Mouse (Mus musculus): ENCODE measurements at regions not wholly inside any gene's neighbourhood (a gene's known extent, or its start where the extent isn't known, plus 50 kb on each side); places are given as distances from the start of the nearest gene placed in this dataset.

- TF ChIP-seq ZC3H11A (IDR thresholded peaks at IDR 0.05; ENCODE audit: low read depth, low read length) (no peak), EP300 (IDR thresholded peaks at IDR 0.05; ENCODE audit: low read depth in 1 of 2, low read length in 2 of 2) (no peak), CTCF (IDR thresholded peaks at IDR 0.05 in 2 of 3, conservative IDR thresholded peaks at IDR 0.05 in 1 of 3; ENCODE audit: control insufficient read depth in 1 of 3, insufficient read depth in 1 of 3, low read depth in 2 of 3, low read length in 3 of 3, poor library complexity in 1 of 3, severe bottlenecking in 1 of 3) (no peak), MAX (IDR thresholded peaks at IDR 0.05; ENCODE audit: low read length) (no peak), POLR2A (IDR thresholded peaks at IDR 0.05; ENCODE audit: control insufficient read depth in 1 of 2, insufficient read depth in 1 of 2, low read depth in 1 of 2, low read length in 2 of 2, poor library complexity in 1 of 2) (no peak), RCOR1 (IDR thresholded peaks at IDR 0.05; ENCODE audit: low read depth, low read length) (no peak), NELFE (IDR thresholded peaks at IDR 0.05; ENCODE audit: low read depth, low read length) (no peak), GATA1 (IDR thresholded peaks at IDR 0.05; ENCODE audit: low read depth, low read length) (no peak), ETS1 (IDR thresholded peaks at IDR 0.05; ENCODE audit: low read depth, low read length) (no peak), TCF12 (IDR thresholded peaks at IDR 0.05; ENCODE audit: low read depth, low read length) (no peak), POLR2AphosphoS2 (IDR thresholded peaks at IDR 0.05; ENCODE audit: low read length) (no peak), JUND (IDR thresholded peaks at IDR 0.05; ENCODE audit: low read depth, low read length) (no peak)
Observed at GRCm38 (mm10) chr3:111108982-111109381, 858.2 kb upstream of the Prmt6 start.
